Mouse (Mus musculus): ENCODE measurements at regions not wholly inside any gene's neighbourhood (a gene's known extent, or its start where the extent isn't known, plus 50 kb on each side); places are given as distances from the start of the nearest gene placed in this dataset.

DNA sequence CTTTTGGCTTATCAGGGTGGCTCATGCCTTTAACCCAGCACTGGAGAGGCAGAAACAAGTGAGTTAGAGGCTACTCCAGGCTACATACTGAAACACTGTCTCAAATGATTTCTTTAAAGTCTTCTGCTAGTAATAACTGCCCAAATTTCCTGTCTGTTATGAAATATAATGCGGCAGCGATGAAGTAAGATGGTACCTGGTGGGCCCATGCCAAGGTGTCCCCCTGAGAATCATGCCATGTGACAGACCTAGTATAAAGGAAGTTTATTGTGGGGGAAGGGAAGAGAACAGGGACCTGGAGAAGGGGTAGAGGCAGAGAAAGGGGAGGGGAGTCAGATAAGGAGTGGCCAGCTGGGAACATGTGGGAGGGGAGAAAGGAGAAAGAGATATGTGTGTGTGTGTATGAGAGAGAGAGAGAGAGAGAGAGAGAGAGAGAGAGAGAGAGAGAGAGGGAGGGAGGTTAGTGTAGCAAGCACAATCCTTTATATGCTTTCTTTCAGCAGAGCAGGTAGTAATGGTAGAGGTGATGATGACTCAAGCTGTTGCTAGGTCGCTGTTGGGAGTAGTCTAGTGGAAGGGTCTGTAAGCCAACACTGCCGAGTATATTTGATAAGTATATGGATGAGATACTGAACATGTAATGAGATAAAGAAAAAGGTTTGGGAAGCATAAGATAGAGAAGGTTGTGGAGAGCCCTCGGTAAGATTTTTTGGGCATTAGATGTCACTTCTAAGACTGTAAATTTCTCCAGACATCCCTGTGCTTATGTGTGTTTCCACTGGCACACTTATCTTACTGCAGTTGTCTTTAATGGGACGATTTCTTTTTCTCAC lies 71.1 kb upstream of the Dph5 start:
- no peak for DNase-seq (ENCODE audit: low spot score)

DNA sequence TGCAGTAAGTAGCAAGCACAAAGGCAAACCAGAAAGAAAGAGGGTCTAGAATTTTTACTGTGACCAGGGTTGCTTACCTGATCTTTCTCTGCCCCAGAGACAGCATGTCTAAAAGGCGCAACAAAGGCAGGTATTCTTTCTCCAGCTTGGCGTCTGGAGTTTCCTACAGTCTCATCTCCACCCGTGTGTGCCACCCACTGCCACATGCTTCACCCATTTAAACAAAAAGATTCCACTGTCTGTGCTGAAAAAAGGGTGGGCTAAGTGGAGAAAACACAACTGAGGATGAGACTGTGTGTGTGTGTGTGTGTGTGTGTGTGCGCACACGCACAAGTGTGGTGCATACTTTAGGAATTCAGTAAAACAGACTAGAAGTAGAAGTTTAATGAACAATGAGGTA lies 69.9 kb upstream of the Dph5 start:
- no peak for DNase-seq (ENCODE audit: low spot score)

DNA sequence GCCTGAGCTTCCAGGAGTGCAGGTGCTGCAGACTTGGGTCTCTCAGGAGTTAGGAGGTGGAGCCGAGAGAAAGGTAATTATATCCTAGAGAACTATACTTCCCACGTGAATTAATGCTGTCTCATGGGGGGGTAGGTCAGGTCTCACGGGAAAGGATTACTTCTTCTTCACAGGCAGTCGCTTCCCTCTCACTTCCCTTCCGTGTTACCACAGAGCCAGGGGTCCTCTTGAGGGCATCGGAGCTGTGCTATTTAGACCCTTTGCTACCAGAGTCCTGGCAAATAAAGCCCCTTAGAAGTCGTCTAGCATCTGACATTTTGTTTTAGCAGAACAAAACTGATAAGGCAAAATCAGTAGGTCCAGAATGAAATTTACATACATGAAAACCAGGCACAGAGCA lies 68.9 kb upstream of the Dph5 start:
- peak; percentile 5 for DNase-seq (ENCODE audit: low spot score)

DNA sequence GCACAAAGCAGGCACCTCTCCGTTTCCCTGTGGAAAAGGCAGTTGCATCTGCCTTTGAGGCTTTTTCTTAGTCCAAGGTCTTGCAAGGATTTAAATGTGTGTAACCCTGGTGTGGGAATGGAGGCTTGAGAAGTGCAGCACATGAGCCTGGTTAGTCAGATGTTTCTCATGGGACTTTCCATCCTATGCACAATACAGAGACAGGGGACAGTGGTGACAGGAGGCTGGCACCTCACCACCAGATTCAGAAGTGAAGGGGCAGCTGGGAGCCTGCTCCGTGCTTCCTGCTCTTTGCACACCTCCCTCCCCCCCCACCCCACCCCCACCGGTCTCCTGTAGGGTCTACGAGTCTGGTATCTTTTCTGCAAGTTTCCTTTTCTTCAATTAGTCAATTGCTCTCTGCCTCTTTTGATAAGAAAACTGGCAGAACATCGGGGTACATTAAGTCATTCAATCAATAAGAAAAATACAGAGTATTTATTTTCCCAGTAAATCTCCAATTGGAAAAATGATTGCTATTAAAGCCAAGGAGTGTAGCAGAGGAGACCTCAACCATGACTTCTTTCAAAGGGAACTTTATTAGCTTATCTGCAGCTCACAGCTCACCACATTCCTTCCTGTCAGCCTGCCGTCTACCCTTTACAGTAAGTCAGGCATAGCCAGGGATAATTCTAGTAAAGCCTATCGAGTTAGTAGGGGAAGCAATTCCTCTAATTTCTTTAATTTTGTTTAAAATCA lies 68.1 kb upstream of the Dph5 start:
- no peak for DNase-seq (ENCODE audit: low spot score)

DNA sequence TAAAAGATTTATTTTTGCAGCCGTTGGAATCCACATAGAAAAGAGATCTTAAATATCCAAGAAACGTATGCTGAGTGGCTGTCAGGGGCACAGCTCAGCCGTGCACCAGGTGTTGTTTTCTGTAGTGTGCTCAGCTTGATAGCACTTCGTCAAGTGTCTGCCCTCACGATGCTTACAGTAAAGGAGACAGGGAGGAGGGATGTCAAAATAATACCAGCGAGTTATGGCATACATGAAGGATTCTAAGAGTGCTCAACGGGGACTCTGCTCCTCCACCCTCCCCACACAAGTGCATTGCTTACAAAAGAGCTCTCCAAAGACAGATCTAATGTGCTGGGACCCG lies 67.5 kb upstream of the Dph5 start:
- no peak for DNase-seq (ENCODE audit: low spot score)

DNA sequence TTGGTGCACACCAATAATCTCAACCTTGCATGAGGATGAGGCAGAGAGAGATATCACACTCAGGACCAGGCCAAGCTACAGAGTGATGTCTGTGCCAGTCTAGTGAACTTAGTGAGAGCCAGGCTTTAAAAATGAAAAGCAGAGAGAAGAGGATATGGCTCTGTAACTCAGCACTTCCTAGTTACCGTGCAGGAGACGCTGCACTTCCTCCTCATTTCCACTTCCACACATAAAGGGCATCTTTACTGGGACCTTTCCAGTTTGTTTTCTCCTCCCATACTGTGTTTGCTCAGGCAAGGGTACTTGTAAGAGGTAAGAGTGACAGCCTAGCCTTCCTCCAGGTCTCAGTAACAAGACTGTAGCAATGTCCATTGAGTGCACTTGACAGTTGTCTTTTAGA lies 66.0 kb upstream of the Dph5 start:
- no peak for DNase-seq (ENCODE audit: low spot score)

DNA sequence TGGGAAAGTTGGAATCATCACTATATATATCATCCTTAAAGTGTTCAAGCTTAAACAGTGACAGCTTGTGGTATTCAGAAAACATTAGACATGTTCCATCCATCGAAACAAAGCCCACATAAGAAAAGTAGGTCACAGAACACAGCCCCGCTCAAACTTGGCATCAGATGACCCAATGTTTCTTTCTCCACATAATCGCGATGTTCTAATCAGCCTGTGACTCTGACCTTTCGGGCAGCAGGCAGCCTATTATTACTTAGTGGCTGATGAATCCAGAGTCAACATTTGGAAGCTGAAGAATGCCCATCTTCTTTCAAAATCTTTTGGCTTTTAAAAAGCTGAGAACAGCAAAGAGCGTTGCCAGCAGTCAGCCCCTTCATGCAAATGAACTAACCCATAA lies 65.1 kb upstream of the Dph5 start:
- DNase-seq (ENCODE audit: low spot score), result no peak

DNA sequence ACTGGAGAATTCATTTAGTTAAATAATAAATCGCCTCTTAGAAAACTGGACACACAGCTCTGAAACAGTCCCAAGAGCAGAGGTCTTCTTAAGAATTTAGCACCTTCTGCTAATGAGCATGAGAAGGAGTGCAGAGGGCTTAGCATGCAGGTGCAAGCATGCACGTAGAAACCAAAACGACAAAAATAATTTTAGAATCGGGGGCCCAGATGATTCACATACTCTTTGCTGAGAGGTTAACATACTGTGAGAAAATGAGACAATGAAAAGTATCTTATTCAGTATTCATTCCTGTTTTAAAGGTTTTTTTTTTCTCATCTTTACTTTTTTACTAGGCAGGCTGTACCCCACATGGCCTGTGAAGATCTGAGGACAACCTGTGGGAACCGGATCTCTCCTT lies 63.9 kb upstream of the Dph5 start:
- no peak for DNase-seq (ENCODE audit: low spot score)

DNA sequence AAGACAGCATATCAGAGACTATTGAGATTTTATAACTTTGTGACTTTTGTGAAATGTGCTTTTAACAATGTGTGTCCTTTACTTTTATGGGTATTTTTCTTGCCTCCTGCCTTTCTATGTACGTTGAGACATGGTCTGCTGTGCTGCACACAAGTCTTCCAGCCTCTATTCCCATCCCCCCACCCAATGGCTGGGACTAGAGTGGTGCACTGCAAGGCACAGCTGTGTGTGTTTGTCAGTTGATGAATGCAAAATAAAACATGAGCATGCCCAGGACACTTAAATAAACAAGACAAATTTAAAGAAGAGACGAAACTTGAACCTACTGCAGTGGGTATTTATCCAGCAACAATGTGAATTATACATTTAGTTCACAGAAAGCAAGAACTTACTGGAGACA lies 62.8 kb upstream of the Dph5 start:
- DNase-seq (ENCODE audit: low spot score), result no peak

DNA sequence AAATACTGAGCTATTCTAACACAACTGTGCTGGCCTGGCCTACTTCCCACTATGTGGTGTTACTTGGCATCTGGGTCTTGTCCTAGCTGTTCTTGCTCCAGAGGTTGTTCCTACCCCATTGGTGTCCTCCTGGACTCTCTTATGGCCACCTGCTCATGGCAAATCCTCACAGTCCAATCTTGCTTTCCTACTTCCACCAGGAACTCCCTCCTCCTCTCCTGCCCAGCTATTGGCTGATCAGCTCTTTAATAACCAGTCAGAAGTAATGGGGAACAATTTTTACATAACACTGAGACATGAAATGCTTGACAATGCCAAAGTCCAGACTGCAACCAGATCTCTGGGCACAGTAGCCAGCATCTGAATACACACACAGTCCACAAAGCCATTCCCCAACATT lies 52.3 kb upstream of the Dph5 start:
- no peak for DNase-seq (ENCODE audit: low spot score)

DNA sequence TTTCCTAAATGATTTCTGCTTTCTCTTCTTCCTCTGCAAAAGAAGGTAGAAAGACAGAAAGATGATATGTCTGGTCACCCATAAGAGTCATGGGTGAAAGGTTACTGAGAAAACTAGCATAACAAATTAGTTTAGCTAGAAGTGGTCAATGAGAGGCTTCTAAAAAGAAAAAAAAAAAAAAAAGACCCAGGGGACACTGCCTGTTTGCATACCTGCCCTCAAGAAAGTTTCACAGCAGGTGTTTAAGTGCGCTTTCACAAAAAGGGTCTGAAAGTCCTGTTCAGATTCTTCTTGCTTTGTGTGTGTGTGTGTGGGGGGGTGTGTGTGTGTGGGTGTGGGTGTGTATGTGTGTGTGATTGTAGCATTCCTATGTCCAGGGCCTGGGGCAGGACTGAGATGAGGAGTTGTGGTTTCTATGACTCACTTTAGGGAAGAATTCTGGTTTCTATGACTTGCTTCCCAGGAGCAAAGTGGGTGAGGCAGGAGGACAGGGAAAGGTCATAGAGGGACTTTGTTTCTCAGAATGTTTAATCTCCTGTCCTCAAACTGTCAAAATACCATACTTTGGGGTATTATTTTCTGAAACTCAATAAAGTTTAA lies 49.9 kb upstream of the Dph5 start:
- no peak for DNase-seq (ENCODE audit: low spot score)
